Mouse (Mus musculus) gastrocnemius, adult 2 months (tissue): Measurements from ENCODE around the gene Dgki. TPM values are rescaled to one million over a fixed set of nuclear protein-coding genes. Genes with fewer than 3 reads are reported as not detected.

Experiments used
- DNase-seq: peaks from one replicate; pipeline ENCODE4 v3.0.0; 2022
- H3K27ac ChIP-seq: fragments of 200-600 bp; 2 replicates; pipeline ENCODE4 v1.8.1; 2022; ENCODE audit warnings: mild to moderate bottlenecking
- H3K4me3 ChIP-seq: fragments of 200-600 bp; 2 replicates; pipeline ENCODE4 v1.8.1; 2022; ENCODE audit warnings: mild to moderate bottlenecking, moderate library complexity
- CTCF ChIP-seq: fragments of 200-600 bp; IDR thresholded peaks from 2 replicates; pipeline ENCODE4 v1.8.1; 2022; ENCODE audit warnings: antibody characterized with exemption, mild to moderate bottlenecking, moderate library complexity
- intact Hi-C: fragments of 180-260 bp; cut with DNase I; formaldehyde crosslinking; loops from one replicate; pipeline ENCODE4 v1.15.1; 2025
- total RNA-seq, 2 experiments: library from RNA; stranded (reverse); gene quantifications; 2 replicates each; pipeline ENCODE4 v1.2.3; 2021

Gene Dgki
- total RNA-seq, 2 experiments from 2014 or later = 0.25 TPM; not detected in 1

GRCm38 (mm10) chr6:36842101-36842922, 457.7 kb downstream of the Dgki start:
- Histone ChIP-seq H3K4me3 (no peak overlapping the region), H3K27ac (no peak overlapping the region)
- no peak for TF ChIP-seq CTCF
- no peak for DNase-seq
- intact Hi-C loops = no loop called here

- H3K27ac ChIP-seq = no peak overlapping the region
- intact Hi-C loops = no loop called here
Measured at GRCm38 (mm10) chr6:36841701-36842100, 458.3 kb downstream of the Dgki start.

GRCm38 (mm10) chr6:36841174-36841573, 458.8 kb downstream of the Dgki start:
- no peak overlapping the region for H3K27ac ChIP-seq
- no peak overlapping the region for H3K4me3 ChIP-seq
- intact Hi-C loops = no loop called here
- TF ChIP-seq CTCF = no peak
- no peak for DNase-seq

More at GRCm38 (mm10) chr6:36841701-36842100, 458.3 kb downstream of the Dgki start:
- H3K4me3 ChIP-seq = no peak overlapping the region
- no peak for DNase-seq
- TF ChIP-seq CTCF = no peak

GRCm38 (mm10) chr6:36838747-36839146, 461.2 kb downstream of the Dgki start:
- DNase-seq = no peak
- intact Hi-C loops = no loop called here
- TF ChIP-seq CTCF = no peak
- Histone ChIP-seq H3K4me3 (no peak overlapping the region), H3K27ac (no peak overlapping the region)

- no peak for TF ChIP-seq CTCF
- H3K4me3 ChIP-seq = no peak overlapping the region
- intact Hi-C loops = no loop called here
Measured at GRCm38 (mm10) chr6:36835351-36835750, 464.6 kb downstream of the Dgki start.

GRCm38 (mm10) chr6:36834695-36835265, 465.2 kb downstream of the Dgki start:
- no peak for TF ChIP-seq CTCF
- no peak overlapping the region for H3K27ac ChIP-seq
- DNase-seq = no peak
- H3K4me3 ChIP-seq = no peak overlapping the region
- intact Hi-C loops = no loop called here

More at GRCm38 (mm10) chr6:36835351-36835750, 464.6 kb downstream of the Dgki start:
- DNase-seq = no peak
- no peak overlapping the region for H3K27ac ChIP-seq

- intact Hi-C loops = no loop called here
- no peak overlapping the region for H3K4me3 ChIP-seq
- DNase-seq = no peak
- H3K27ac ChIP-seq = no peak overlapping the region
- no peak for TF ChIP-seq CTCF
Measured at GRCm38 (mm10) chr6:36832681-36833080, 467.3 kb downstream of the Dgki start.

- no peak overlapping the region for H3K27ac ChIP-seq
- no peak for DNase-seq
- intact Hi-C loops = no loop called here
- no peak for TF ChIP-seq CTCF
- H3K4me3 ChIP-seq = no peak overlapping the region
Measured at GRCm38 (mm10) chr6:36832207-36832606, 467.8 kb downstream of the Dgki start.

- intact Hi-C loops = no loop called here
- DNase-seq = no peak
- no peak overlapping the region for H3K4me3 ChIP-seq
- H3K27ac ChIP-seq = no peak overlapping the region
- no peak for TF ChIP-seq CTCF
Measured at GRCm38 (mm10) chr6:36830371-36830925, 469.5 kb downstream of the Dgki start.

- Histone ChIP-seq H3K27ac (0 out of 2 replicates have a peak overlapping the region, but pooled peaks have one; percentile 20), H3K4me3 (no peak overlapping the region)
- intact Hi-C loops = no loop called here
- DNase-seq = no peak
- no peak for TF ChIP-seq CTCF
Measured at GRCm38 (mm10) chr6:36819784-36820050, 480.3 kb downstream of the Dgki start.

- DNase-seq = peak; percentile 58
- Histone ChIP-seq H3K4me3 (no peak overlapping the region; the same call in 1 of the 2 replicates), H3K27ac (peak overlapping the region; percentile 20; the same call in 1 of the 2 replicates)
- no peak for TF ChIP-seq CTCF
- intact Hi-C loops = no loop called here
Measured at GRCm38 (mm10) chr6:36819019-36819783, 480.8 kb downstream of the Dgki start.

- no peak overlapping the region for H3K27ac ChIP-seq
- TF ChIP-seq CTCF = no peak
- DNase-seq = no peak
- no peak overlapping the region for H3K4me3 ChIP-seq
- intact Hi-C loops = no loop called here
Measured at GRCm38 (mm10) chr6:36818281-36819018, 481.5 kb downstream of the Dgki start.
